ENCODE assay signal across 27 mouse cellular contexts in the genomic region with DNA sequence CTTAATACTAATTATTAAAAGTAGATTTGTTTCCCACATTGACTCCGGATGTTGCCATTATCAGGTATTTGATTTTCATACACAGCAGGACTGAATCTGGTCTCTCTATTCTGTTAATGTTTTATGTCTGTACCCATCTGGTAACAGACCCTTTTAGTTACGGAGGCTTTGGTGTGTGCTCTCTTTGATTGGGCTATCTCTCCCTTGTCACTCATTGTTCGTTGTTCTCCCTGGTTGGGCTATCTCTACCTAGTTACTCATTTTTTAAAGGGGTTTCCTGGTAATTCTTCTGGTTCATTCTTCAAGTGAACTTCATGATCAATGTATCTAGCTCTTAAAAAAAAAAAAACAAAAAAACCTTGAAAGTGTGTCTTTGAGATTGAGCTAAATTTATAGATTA. TPM values are rescaled to one million over a fixed set of nuclear protein-coding genes. Genes with fewer than 3 reads are reported as not detected.
DNase-seq lines count a peak whose midpoint lies in the region; ATAC-seq and TF ChIP-seq lines count a peak whose summit lies in the region.
"Had no signal": no experiment of that assay in that cellular context is flagged by ENCODE, and none has a peak within 500 bp of the region (broad histone marks: within the 10 kb centered on the region; RNA-seq: fewer than 3 reads in every experiment).

No protein-coding gene starts in this region.

- ATAC-seq in liver, embryonic 12.5 days, result peak; percentile 40; the same call in 1 of the 2 replicates
- no peak for ATAC-seq in liver, embryonic 15.5 days (ENCODE audit: insufficient read depth)
- ATAC-seq: forebrain, embryonic 14.5 days; forebrain, postnatal 0 days; hindbrain, embryonic 16.5 days had no signal

- peaks cover 46% of the 10 kb centered on the region for H3K79me2 ChIP-seq in MEL (ENCODE audit: control insufficient read depth, insufficient read depth, low read length, poor library complexity)

- H3K36me3 ChIP-seq in MEL (ENCODE audit: control insufficient read depth in 1 of 2, insufficient read depth in 2 of 2, low read length in 2 of 2), result peaks cover 2 to 72% of the 10 kb centered on the region in 2 experiments; a peak in 3 of 4 replicates
- peaks cover 15% of the 10 kb centered on the region for H3K36me3 ChIP-seq in liver, embryonic 12.5 days
- peaks cover 9% of the 10 kb centered on the region for H3K36me3 ChIP-seq in liver, embryonic 15.5 days (replicated peaks)
- H3K36me3 ChIP-seq: embryonic facial prominence, embryonic 12.5 days; embryonic facial prominence, embryonic 15.5 days; hindbrain, embryonic 10.5 days; hindbrain, embryonic 13.5 days had no signal

- peak; percentile 22 for DNase-seq in heart, adult 11 months
- DNase-seq in heart, postnatal 14 days, result no peak
- peak; percentile 55 for DNase-seq in MEL (ENCODE audit: low read depth, low spot score)
- DNase-seq in spleen, adult 18-20 months, result no peak
- DNase-seq in urinary bladder, adult 2 months (ENCODE audit: low spot score), result no peak
- DNase-seq in embryo, embryonic 10 days (ENCODE audit: low spot score), result no peak
- DNase-seq: adrenal gland, adult 2 months; adrenal gland, postnatal 14 days; B cell, adult 2 months; cerebellum, adult 11-12 months; cerebellum, adult 8-10 months; cerebellum, postnatal 10 days; cerebellum, postnatal 36 days; forebrain, postnatal 0 days; gastrocnemius, postnatal 36 days; heart, postnatal 36 days had no signal

- WGBS in liver, embryonic 12.5 days (ENCODE audit: insufficient replicate concordance), result 23% methylated on average over 3 of the region's 3 CpGs
- 16% methylated on average over 3 of the region's 3 CpGs for WGBS in liver, embryonic 15.5 days (ENCODE audit: insufficient replicate concordance)

- no peak for TF ChIP-seq CTCF in MEL (IDR thresholded peaks at IDR 0.05 in 2 of 3, conservative IDR thresholded peaks at IDR 0.05 in 1 of 3; ENCODE audit: control insufficient read depth in 1 of 3, insufficient read depth in 1 of 3, low read depth in 2 of 3, low read length in 3 of 3, poor library complexity in 1 of 3, severe bottlenecking in 1 of 3)

- H3K27me3 ChIP-seq in MEL (ENCODE audit: control insufficient read depth in 1 of 2, insufficient read depth in 2 of 2, low read length in 2 of 2), result no peaks in the 10 kb centered on the region
- no peaks in the 10 kb centered on the region for H3K27me3 ChIP-seq in liver, embryonic 12.5 days (replicated peaks)
- no peaks in the 10 kb centered on the region for H3K27me3 ChIP-seq in liver, embryonic 15.5 days
- H3K27me3 ChIP-seq: CH12.LX; embryonic facial prominence, embryonic 12.5 days; hindbrain, embryonic 13.5 days had no signal

- TF ChIP-seq RAD21 in MEL (IDR thresholded peaks at IDR 0.05; ENCODE audit: low read depth, low read length), result no peak

- TF ChIP-seq POLR2A in MEL (IDR thresholded peaks at IDR 0.05; ENCODE audit: control insufficient read depth in 1 of 2, insufficient read depth in 1 of 2, low read depth in 1 of 2, low read length in 2 of 2, poor library complexity in 1 of 2), result no peak

- no peak overlapping the region; a peak in 1 of 4 replicates for H3K4me3 ChIP-seq in MEL (ENCODE audit: control insufficient read depth in 1 of 2, insufficient read depth in 1 of 2, low read depth in 2 of 2, low read length in 2 of 2)
- H3K4me3 ChIP-seq in liver, embryonic 12.5 days, result no peak overlapping the region
- no peak overlapping the region for H3K4me3 ChIP-seq in liver, embryonic 15.5 days (replicated peaks)
- H3K4me3 ChIP-seq: embryonic facial prominence, embryonic 12.5 days; embryonic facial prominence, embryonic 15.5 days; hindbrain, embryonic 10.5 days; hindbrain, embryonic 13.5 days had no signal

- TF ChIP-seq EP300 in MEL (IDR thresholded peaks at IDR 0.05; ENCODE audit: low read depth in 1 of 2, low read length in 2 of 2), result peak; percentile 58 to 74; a peak in 3 of 4 replicates

- H3K9me3 ChIP-seq in MEL (replicated peaks; ENCODE audit: insufficient read depth, low read length), result no peaks in the 10 kb centered on the region
- no peaks in the 10 kb centered on the region for H3K9me3 ChIP-seq in liver, embryonic 12.5 days (replicated peaks)
- H3K9me3 ChIP-seq in liver, embryonic 15.5 days (replicated peaks), result no peaks in the 10 kb centered on the region
- H3K9me3 ChIP-seq: embryonic facial prominence, embryonic 12.5 days; embryonic facial prominence, embryonic 15.5 days; G1E; hindbrain, embryonic 10.5 days; hindbrain, embryonic 13.5 days had no signal

- H3K4me2 ChIP-seq in liver, embryonic 12.5 days, result peak overlapping the region; percentile 33
- no peak overlapping the region for H3K4me2 ChIP-seq in liver, embryonic 15.5 days
- H3K4me2 ChIP-seq: embryonic facial prominence, embryonic 12.5 days; embryonic facial prominence, embryonic 15.5 days; heart, embryonic 11.5 days; hindbrain, embryonic 13.5 days had no signal

- no peak overlapping the region for H3K9ac ChIP-seq in MEL (ENCODE audit: control insufficient read depth, low read depth, low read length, poor library complexity, severe bottlenecking)
- H3K9ac ChIP-seq in liver, embryonic 12.5 days, result no peak overlapping the region
- no peak overlapping the region for H3K9ac ChIP-seq in liver, embryonic 15.5 days
- H3K9ac ChIP-seq: embryonic facial prominence, embryonic 12.5 days; embryonic facial prominence, embryonic 15.5 days; forebrain, postnatal 0 days; hindbrain, embryonic 13.5 days had no signal

- intact Hi-C loops in heart, postnatal 14 days (cut with DNase I), result no loop called here

- H3K4me1 ChIP-seq in MEL (ENCODE audit: control insufficient read depth in 1 of 2, insufficient read depth in 2 of 2, low read length in 2 of 2), result peaks cover 64 to 70% of the 10 kb centered on the region in 2 experiments
- H3K4me1 ChIP-seq in liver, embryonic 12.5 days, result peaks cover 96% of the 10 kb centered on the region
- H3K4me1 ChIP-seq in liver, embryonic 15.5 days (replicated peaks), result peaks cover 93% of the 10 kb centered on the region

- no peak overlapping the region; the same call in 1 of the 2 replicates for H3K27ac ChIP-seq in MEL (ENCODE audit: control insufficient read depth, low read depth, low read length)
- peak overlapping the region; percentile 69; the same call in 1 of the 2 replicates for H3K27ac ChIP-seq in liver, embryonic 12.5 days
- peak overlapping the region; percentile 46; the same call in 1 of the 2 replicates for H3K27ac ChIP-seq in liver, embryonic 15.5 days (replicated peaks)
- H3K27ac ChIP-seq: embryonic facial prominence, embryonic 12.5 days; embryonic facial prominence, embryonic 15.5 days; hindbrain, embryonic 10.5 days; hindbrain, embryonic 13.5 days had no signal

TF ChIP-seq in MEL, 35 proteins besides CTCF, POLR2A, EP300 and RAD21:
- TF ChIP-seq MYC (IDR thresholded peaks at IDR 0.05; ENCODE audit: low read depth, low read length) (no peak), POLR2AphosphoS2 (IDR thresholded peaks at IDR 0.05; ENCODE audit: low read length) (no peak), CHD2 (IDR thresholded peaks at IDR 0.05; ENCODE audit: low read length) (no peak), KAT2A (conservative IDR thresholded peaks at IDR 0.05; ENCODE audit: low read depth, low read length) (no peak), TAL1 (IDR thresholded peaks at IDR 0.05; ENCODE audit: low read length) (peak; percentile 26), RCOR1 (IDR thresholded peaks at IDR 0.05; ENCODE audit: low read depth, low read length) (peak; percentile 25; the same call in 1 of the 2 replicates), TCF12 (IDR thresholded peaks at IDR 0.05; ENCODE audit: low read depth, low read length) (0 out of 2 replicates have a peak, but pooled peaks have one; percentile 35), USF1 (IDR thresholded peaks at IDR 0.05; ENCODE audit: low read depth, low read length) (no peak), HCFC1 (IDR thresholded peaks at IDR 0.05; ENCODE audit: low read depth, low read length) (no peak), TBP (IDR thresholded peaks at IDR 0.05; ENCODE audit: low read depth, low read length) (no peak), USF2 (IDR thresholded peaks at IDR 0.05; ENCODE audit: borderline replicate concordance in 1 of 2, insufficient read depth in 1 of 2, low read depth in 1 of 2, low read length in 2 of 2) (no peak), CHD1 (IDR thresholded peaks at IDR 0.05; ENCODE audit: low read depth, low read length) (no peak), NELFE (IDR thresholded peaks at IDR 0.05; ENCODE audit: low read depth, low read length) (no peak), ZNF384 (IDR thresholded peaks at IDR 0.05; ENCODE audit: low read depth, low read length) (peak; percentile 24; the same call in 1 of the 2 replicates), SIN3A (IDR thresholded peaks at IDR 0.05; ENCODE audit: low read length) (no peak), E2F4 (IDR thresholded peaks at IDR 0.05; ENCODE audit: borderline replicate concordance, low read depth, low read length) (no peak), MYB (IDR thresholded peaks at IDR 0.05; ENCODE audit: low read depth, low read length) (no peak), MAFK (IDR thresholded peaks at IDR 0.05; ENCODE audit: borderline replicate concordance, low read depth, low read length) (no peak), ELF1 (IDR thresholded peaks at IDR 0.05; ENCODE audit: low read depth, low read length) (no peak), GATA1 (IDR thresholded peaks at IDR 0.05; ENCODE audit: low read depth, low read length) (peak; percentile 71)

RNA-seq across cellular contexts. Expression of gene Exoc6, which starts 7.7 kb away (rescaled TPM):
- 10 to 100 TPM; 27.5 to 29.7 TPM for total RNA-seq in heart, postnatal 14 days (2021)
- total RNA-seq in MEL (2012; rRNA removed), result 30.2 and 30.9 TPM in 2 replicates
- 10 to 100 TPM in 1 of 2 experiments, not detected in 1; 41.2 TPM for polyA plus RNA-seq in MEL (2012; ENCODE audit: insufficient read depth in 1 of 2, insufficient read length in 2 of 2, low read depth in 1 of 2, low replicate concordance in 2 of 2, missing spikeins in 1 of 2)
- 45.1 and 47.0 TPM in 2 replicates for polyA plus RNA-seq in liver, embryonic 12.5 days (2016; fragmentation: Nextera tagmentation; extraction: Ambion mirVana)
- 27.2 and 27.5 TPM in 2 replicates for polyA plus RNA-seq in liver, embryonic 15.5 days (2015; fragmentation: Nextera tagmentation; extraction: Ambion mirVana)
- 16.4 and 17.1 TPM in 2 replicates for polyA plus RNA-seq in urinary bladder, adult 2 months (2012; rRNA removed)

Comparison
In these comparisons a context has a peak if more than half of its experiments do, and no peak if none do; other contexts are left out.
1. DNase-seq: peak in heart, adult 11 months (single experiment) and MEL (single experiment); none in heart, postnatal 14 days (0 of 2), spleen, adult 18-20 months (0 of 2), urinary bladder, adult 2 months (single experiment) and embryo, embryonic 10 days (single experiment).